Mouse (Mus musculus): ENCODE measurements around the gene Cnnm4.
A peak's percentile ranks its signal among the peaks of the same experiment; 100 is the strongest.

Cnnm4 gene

DNA sequence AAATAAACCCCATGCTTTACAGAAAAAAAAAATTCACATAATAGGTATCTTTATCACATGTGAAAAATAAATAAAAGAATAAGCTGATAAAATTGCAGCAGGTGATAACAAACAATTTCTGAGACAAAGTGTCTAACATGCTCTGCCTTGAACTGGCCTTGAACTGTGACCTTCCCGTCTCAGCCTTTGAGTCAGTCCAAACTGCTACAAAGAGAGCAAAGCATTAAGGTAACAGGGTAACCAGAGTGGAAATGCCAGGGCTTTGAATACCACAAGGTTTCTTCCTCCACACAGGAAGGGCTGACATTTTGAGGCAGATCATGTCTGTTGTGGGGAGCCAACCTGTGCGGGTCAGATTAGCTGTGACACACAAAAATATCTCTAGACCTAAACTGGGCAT is 74.0 kb downstream of the Cnnm4 start:
- no peak for DNase-seq

DNA sequence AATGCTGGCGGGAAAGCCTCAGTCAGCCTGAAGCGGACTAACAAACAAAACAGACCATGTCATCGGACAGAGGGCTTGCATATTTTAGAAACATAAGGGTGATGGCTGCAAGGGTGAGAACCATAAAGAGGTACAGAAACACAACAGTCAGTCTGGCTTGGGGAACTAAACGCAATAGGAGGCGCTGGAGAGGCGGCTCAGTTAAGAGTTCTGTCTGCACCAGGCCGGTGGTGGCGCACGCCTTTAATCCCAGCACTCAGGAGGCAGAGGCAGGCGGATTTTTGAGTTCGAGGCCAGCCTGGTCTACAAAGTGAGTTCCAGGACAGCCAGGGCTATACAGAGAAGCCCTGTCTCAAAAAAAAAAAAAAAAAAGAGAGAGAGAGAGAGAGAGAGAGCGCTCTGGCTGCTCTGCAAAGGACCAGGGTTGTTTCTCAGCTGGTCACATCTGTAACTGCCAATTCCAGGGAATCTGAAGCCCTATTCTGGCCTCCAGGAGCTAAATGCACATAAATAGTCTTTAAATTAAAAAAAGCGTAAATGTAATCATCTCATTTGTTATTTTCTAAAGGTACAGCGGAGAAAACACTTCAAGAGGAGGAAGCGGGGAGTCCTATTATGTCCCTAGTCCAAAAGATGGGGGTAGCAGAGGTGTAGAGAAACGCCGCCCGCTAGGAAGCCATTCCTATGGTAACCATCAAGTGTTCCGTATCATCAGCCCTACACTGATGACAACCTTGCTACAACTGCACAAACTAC is 74.6 kb downstream of the Cnnm4 start:
- DNase-seq: no peak

DNA sequence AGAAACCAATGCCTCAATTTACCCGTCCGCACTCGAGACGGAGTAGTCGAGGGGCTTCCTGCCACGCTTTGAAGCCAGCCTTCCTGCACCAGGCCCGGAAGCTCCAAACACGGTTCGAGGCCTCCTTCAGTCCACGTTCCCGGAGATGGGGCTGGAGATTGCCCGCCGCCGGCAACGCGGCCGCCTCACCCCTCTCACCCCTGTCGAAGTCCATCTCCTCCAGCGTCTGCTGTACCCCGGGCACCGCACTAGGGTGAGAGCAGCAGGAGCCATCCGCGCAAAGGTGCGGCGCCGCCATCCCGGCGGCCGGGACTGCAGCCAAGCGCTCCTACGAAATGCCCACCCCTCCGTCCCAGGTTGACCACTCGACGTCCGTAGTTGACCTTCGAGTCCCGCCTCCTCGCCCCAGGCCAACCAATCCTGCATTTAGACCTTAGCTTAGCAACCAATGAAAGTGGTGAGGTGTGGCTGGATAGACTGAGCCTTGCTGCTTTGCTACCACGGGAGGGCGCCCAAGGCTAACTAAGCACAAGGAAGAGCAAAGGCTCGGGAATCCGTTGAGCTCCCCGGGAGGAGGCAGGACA is 75.6 kb downstream of the Cnnm4 start, which contains the start of gene Ankrd39:
Gene Ankrd39 (minus strand): TSS at position 558 of the 584 bp plus-strand sequence.
- peak; percentile 97 for DNase-seq

DNA sequence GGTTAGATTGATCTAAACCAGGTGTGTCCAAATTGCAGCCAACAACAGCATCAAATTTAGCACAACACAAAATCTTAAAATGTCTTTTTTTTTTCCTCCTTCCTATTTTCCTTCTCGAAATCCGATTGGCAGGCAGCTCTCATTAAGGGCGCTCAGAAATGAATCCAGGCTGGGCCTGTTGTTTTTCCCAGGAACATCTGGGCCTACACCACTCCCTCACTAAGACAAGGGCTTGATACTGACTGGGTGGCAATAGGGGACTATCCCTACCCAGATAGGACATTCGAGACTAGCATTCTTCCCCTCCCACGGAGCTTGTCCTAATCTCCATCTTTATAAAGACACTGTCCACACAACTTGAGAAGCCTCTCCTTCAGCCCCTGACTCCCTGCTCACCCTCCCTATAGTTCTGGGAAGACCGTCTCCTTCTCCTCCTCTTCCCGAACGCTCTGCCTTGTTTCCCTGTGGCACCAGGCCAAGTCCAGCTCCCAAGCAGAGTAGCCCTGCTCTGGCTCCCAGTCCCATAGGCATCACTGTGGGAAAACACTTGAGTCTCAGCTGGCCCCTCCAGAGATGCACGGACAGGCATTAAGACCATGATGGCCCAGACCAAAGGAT is 76.7 kb downstream of the Cnnm4 start:
- peak; percentile 72 for DNase-seq

DNA sequence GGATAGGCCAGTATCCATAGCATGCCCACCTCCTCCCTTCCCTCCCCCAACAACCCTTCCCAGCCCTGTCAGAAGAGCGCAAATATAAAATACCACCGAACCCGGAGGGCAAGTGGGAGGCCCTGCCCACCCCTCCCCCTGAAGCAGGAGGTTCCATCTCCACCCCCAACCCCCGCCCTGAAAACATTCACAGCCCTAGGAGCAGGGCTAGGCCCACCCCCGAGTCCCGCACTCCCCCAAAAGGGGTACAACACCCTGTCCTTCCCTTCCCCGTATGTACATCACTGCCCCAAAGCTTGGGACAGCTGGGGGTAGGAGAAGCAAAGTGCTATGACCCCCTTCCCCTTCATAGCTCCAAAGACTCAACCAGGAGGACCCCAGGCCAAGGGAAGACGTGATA is 77.4 kb downstream of the Cnnm4 start:
- no peak for DNase-seq

DNA sequence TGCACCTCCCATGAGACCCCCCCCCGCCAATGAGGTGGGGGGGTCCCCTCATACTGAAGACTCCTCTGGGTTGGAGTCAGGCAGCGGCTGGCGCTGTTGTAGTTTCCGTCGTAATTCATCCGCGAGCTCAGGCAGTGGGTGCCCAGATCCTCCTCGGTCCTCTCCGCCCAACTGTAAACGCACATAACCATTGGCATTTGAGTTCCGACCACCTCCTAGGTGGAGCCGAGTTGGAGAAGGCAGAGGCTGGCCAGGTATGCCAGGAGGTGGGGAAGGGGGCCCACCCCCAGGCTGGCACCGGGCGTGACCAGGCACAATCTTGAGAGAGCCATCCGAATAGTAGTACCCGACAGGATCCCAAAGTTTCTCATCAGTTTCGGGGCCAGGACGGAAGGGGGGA is 78.1 kb downstream of the Cnnm4 start:
- no peak for DNase-seq

DNA sequence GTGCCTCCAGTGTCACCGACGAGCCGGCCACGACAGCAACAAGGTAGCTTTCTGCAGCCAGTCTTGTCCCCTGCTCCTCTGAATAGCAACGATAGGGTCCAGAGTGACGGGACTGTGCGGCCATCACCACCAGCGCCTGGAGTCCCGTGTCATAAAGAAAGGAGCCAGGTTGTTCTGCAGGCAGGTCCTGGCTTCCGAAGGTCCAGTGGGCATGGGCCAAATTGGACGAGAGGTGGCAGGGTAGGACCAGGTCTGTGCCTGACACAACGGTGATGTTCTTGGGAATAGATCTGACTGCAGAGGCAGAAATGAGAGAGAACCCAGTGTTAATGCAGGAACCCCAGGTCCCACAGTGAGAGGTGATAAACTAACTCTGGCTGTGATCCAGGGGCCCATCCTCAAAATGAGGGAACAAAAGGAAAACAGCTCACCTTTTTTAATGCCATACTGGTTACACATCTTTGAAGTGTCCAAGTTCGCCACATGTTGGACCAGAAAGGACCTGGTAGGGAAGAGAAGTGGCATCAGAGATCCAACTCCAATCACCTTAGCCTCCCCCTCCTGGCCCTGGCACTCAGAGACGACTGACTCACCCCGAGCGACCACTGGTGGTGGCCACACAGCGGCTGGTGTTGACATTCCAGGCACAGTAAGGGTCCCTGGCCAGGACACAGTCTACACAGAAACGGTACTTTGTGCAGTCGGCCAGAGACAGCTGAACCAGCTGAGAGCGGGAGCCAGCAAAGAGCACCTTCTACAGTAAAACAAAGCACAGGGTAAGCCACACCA is 78.8 kb downstream of the Cnnm4 start:
- DNase-seq: no peak

DNA sequence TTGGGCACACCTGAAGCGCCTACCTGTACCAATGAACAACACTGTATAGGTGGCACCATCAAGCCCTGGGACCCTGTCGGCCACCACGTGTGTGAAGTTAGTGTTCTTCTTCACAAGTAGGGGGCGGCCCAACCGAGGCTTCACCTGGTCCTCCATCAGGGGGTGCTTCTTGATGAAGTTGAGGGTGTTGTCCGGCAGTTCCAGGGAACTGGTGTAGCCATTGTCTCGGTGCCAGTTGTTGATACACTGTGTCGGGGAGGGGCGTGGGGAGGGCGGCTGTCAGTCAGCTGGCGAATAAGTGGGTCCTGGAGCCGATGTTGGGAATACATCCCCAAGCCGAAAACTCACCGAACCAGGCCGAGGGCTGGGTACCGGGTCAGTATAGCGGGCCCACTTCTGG is 80.5 kb downstream of the Cnnm4 start:
- no peak for DNase-seq

DNA sequence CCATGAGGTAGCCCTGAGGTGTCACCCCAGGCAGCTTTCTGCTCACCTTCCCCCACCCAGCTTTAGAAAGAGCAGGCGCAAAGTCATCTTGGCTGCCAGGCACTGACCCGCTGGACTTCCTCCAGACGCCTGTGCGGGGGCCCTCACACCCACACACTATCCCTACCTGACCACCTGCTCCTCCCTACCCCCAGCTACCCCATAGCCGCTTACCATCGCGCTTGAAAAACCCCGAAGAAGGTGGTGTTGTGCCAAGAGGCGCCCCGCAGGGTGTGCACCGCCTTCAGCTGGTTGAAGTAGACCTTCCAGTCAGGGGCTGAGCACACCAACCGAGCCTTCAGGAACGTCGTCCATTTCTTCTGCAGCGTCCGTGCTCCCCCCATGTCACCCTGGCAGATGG is 81.1 kb downstream of the Cnnm4 start:
- DNase-seq: no peak

DNA sequence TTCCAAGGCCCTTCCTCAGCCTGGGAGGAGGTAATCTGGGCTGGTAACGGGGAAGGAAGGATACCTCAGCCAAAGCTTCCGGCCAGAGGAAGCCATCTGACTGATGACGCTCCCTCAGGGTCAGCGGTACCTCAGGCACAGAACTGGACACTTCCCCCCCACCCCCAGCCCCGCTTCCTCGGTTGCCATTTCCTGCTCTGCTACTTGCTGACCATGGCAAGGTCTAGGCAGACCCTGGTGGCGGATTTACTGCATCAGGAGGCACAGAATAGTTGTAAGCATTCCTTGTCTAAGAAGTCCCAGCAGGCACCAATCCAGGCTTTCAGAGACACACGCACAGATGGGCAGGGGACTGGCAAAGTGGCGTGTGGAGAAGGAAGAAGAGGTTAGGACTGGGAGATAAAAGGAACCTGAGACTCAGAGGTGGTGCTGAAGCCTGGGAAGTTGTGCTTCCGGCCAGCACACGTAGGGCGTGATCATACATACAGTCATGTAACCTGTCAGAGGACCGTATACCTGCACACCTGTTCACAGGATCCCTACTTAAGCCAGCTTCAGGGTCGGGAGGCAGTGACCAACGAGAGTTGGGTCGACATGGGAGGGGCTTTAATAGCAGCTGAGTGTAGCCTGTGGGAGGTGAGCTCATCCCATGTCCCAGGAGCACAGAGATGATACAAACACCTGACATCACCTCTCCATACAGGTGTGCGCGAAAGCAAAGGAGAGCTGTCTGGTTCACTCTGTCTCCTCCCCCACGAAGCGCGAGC is 83.4 kb downstream of the Cnnm4 start:
- no peak for DNase-seq

DNA sequence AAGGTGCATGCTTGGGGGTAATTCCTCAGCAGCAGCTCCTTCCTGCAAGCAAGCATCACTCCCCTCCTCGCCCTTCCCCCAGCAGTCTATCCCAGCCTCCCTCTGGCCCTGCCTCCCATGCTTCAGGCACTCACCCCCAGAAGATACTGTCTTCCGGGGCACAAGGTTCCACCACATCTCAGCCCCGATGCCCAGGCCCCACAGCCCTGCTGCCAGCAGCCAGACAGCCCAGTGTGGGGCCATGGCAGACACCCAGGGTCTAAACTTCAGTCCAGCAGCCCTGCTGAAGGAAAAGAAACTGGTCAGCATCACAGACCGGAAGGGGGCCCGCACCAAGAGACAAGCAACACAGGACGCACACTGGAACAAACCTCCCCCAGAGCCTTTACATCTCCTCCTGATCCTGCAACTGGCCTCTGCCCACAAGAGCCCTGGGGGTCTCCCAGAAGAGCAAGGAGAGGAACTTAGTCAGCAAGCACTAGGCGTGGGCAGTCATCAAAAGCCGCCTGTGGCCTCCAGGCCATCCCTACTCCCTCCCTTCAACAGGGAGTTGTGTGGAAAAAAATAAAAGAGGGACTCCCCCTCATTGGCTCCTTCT is 84.5 kb downstream of the Cnnm4 start:
- DNase-seq: no peak

DNA sequence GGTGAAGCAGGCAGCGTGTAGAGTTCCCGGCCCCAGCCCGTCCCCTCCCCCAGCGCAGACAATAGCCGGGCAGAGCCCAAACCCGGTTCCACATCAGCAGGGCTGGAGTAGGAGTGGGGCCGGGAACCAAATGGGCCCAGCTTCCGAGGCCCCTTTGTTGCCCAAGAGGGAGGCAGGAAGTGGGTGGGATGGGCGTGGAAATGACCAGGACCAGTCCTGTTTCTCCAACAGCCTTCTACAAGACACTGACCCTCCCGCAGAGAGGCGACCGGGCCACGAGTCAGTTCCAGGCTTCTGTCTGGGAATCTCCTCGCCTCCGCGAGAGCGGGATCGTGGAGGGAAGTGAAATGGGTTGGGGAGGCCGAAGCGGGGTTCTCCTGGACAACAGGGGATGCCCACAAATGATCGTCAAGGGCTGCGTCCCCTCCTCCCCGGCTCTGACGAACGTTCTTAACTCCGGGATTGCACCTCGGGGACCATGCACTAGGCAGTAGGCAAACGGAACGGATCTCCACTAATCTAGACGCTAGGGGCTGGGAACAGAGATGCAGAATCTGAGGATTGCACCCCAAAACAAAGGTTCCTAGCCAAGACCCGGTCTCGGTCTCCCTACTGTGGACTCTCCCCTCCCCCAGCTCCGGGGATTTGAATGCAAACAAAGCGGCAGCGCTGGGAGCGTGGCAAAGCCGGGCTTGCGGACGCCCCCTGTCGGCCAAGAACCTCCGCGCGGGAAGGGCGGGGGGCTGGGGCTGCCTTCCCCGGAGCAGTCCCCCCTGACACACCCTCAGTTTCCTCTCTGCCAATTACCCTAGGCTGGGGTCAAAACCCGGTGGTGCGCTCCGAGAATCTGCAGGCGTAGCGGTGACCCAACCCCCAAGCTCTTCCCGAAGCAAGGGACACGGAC is 85.4 kb downstream of the Cnnm4 start:
- peak; percentile 97 for DNase-seq

DNA sequence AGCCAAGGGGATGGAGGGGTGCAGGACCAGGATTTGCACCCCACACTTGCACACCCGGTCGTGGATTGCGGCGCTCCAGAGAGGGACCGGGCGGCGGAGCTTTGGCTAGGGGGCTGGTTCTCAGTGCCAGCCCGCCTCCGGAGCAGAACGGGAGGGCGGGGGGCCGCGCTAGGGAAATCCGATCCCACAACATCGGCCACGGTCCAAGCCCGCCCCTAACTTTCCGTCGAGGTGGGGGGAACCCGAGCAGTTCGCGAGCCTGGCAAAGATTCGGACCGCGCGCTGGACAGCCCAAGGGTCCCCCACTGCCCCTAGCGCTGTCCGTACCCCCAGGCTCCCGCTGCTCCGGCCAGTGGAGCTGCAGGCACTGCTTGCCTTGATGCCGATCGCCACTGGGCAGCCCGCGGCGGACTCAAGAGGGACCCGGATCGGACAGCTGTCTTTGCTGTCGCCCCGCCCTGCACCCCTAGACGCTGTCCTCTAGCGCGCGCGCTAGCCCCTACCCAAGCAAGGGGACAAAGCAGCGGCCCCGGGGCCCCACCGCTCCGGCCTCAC is 86.1 kb downstream of the Cnnm4 start:
- DNase-seq: peak; percentile 91
